8 mouse cellular contexts compared by ENCODE assay signal in the genomic region with DNA sequence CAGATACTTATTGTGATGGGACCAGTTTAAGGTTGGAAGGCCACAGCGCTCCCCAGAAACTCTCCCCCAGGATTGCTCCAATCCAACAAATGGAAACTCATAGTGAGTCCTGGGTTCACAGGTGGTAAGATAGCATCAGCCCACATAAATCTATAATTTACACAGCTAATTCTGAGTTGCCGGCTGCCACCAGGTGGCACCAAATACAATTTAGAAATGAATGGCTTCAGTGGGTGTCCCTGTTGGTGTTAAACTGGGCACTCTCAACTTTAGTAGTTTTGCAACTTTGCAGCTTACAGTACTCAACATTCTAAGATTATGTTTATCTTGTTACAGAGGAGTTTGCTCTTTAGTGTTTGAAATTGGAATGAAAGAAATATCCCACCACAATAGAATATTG.
DNase-seq lines count a peak whose midpoint lies in the region; ATAC-seq and TF ChIP-seq lines count a peak whose summit lies in the region.
"Had no signal": no experiment of that assay in that cellular context is flagged by ENCODE, and none has a peak within 500 bp of the region (broad histone marks: within the 10 kb centered on the region; RNA-seq: fewer than 3 reads in every experiment).

No protein-coding gene starts in this region.

- TF ChIP-seq POLR2A in limb, embryonic 14.5 days (IDR thresholded peaks at IDR 0.05; ENCODE audit: borderline replicate concordance, extremely low read depth, insufficient read depth, insufficient read length), result no peak

- no peaks in the 10 kb centered on the region for H3K36me3 ChIP-seq in midbrain, embryonic 12.5 days
- H3K36me3 ChIP-seq in midbrain, embryonic 16.5 days (ENCODE audit: control insufficient read depth, insufficient read depth, low read length), result no peaks in the 10 kb centered on the region
- H3K36me3 ChIP-seq in kidney, postnatal 0 days (ENCODE audit: insufficient read depth, low read length), result no peaks in the 10 kb centered on the region
- no peaks in the 10 kb centered on the region for H3K36me3 ChIP-seq in limb, embryonic 14.5 days (ENCODE audit: control insufficient read depth, insufficient read depth, low read length)

- H3K9ac ChIP-seq in midbrain, embryonic 12.5 days (replicated peaks), result no peak overlapping the region
- no peak overlapping the region for H3K9ac ChIP-seq in midbrain, embryonic 16.5 days (ENCODE audit: low read depth, low read length)
- no peak overlapping the region for H3K9ac ChIP-seq in kidney, postnatal 0 days (ENCODE audit: low read depth, low read length)
- H3K9ac ChIP-seq in limb, embryonic 14.5 days (ENCODE audit: low read depth, low read length, severe bottlenecking), result no peak overlapping the region

- ATAC-seq in midbrain, embryonic 12.5 days (ENCODE audit: low FRiP score, low read depth), result peak; percentile 64
- no peak for ATAC-seq in midbrain, embryonic 16.5 days
- ATAC-seq in kidney, postnatal 0 days (replicated peaks; ENCODE audit: low FRiP score, low read depth), result no peak
- no peak for ATAC-seq in limb, embryonic 14.5 days (ENCODE audit: low FRiP score, low read depth)

- no peak overlapping the region for H3K4me3 ChIP-seq in midbrain, embryonic 12.5 days
- no peak overlapping the region for H3K4me3 ChIP-seq in midbrain, embryonic 16.5 days (ENCODE audit: low read depth, low read length)
- no peak overlapping the region for H3K4me3 ChIP-seq in kidney, postnatal 0 days (replicated peaks; ENCODE audit: low read depth, low read length)
- no peak overlapping the region for H3K4me3 ChIP-seq in limb, embryonic 14.5 days (replicated peaks; ENCODE audit: low read length)

- no peak overlapping the region for H3K4me2 ChIP-seq in midbrain, embryonic 12.5 days (replicated peaks)
- H3K4me2 ChIP-seq in midbrain, embryonic 16.5 days (ENCODE audit: low read length), result no peak overlapping the region
- H3K4me2 ChIP-seq in kidney, postnatal 0 days (ENCODE audit: low read length), result no peak overlapping the region
- no peak overlapping the region for H3K4me2 ChIP-seq in limb, embryonic 14.5 days (replicated peaks; ENCODE audit: low read depth, low read length, severe bottlenecking)

- 17% methylated on average over 2 of the region's 2 CpGs for WGBS in midbrain, embryonic 12.5 days
- 17% methylated on average over 2 of the region's 2 CpGs for WGBS in midbrain, embryonic 16.5 days
- 24% methylated on average over 2 of the region's 2 CpGs for WGBS in kidney, postnatal 0 days
- WGBS in limb, embryonic 14.5 days, result 21% methylated on average over 2 of the region's 2 CpGs

- peak; percentile 19 for DNase-seq in adrenal gland, adult 2 months
- peak; percentile 60 for DNase-seq in embryo, embryonic 10.5 days (ENCODE audit: low spot score)
- DNase-seq in kidney, postnatal 0 days (ENCODE audit: low spot score), result peak; percentile 54
- peak; percentile 47 for DNase-seq in limb, embryonic 14.5 days (ENCODE audit: low spot score)
- peak; percentile 20 for DNase-seq in right cerebral cortex, postnatal 25 days

- no peak overlapping the region for H3K27ac ChIP-seq in midbrain, embryonic 12.5 days (replicated peaks)
- H3K27ac ChIP-seq in midbrain, embryonic 16.5 days (ENCODE audit: low read length), result no peak overlapping the region
- no peak overlapping the region for H3K27ac ChIP-seq in kidney, postnatal 0 days
- no peak overlapping the region for H3K27ac ChIP-seq in limb, embryonic 14.5 days (replicated peaks; ENCODE audit: low read depth, low read length)
- H3K27ac ChIP-seq: macrophage had no signal

- H3K27me3 ChIP-seq in midbrain, embryonic 12.5 days, result no peaks in the 10 kb centered on the region
- H3K27me3 ChIP-seq in midbrain, embryonic 16.5 days (ENCODE audit: control insufficient read depth, insufficient read depth, low read depth, low read length), result no peaks in the 10 kb centered on the region
- H3K27me3 ChIP-seq in kidney, postnatal 0 days (ENCODE audit: insufficient read depth, low read length), result no peaks in the 10 kb centered on the region
- H3K27me3 ChIP-seq in limb, embryonic 14.5 days (ENCODE audit: control insufficient read depth, insufficient read depth, low read length), result no peaks in the 10 kb centered on the region

- no peaks in the 10 kb centered on the region for H3K9me3 ChIP-seq in midbrain, embryonic 12.5 days
- no peaks in the 10 kb centered on the region for H3K9me3 ChIP-seq in midbrain, embryonic 16.5 days (replicated peaks; ENCODE audit: control insufficient read depth, low read length, poor library complexity, severe bottlenecking)
- no peaks in the 10 kb centered on the region for H3K9me3 ChIP-seq in kidney, postnatal 0 days (replicated peaks; ENCODE audit: low read length)
- H3K9me3 ChIP-seq in limb, embryonic 14.5 days (ENCODE audit: control insufficient read depth, low read length), result no peaks in the 10 kb centered on the region

- peak; percentile 77 for TF ChIP-seq CTCF in kidney, postnatal 0 days (IDR thresholded peaks at IDR 0.05; ENCODE audit: low read depth)

- no peaks in the 10 kb centered on the region for H3K4me1 ChIP-seq in midbrain, embryonic 12.5 days
- 0 out of 2 replicates have a peak, but pooled peaks cover 2% of the 10 kb centered on the region for H3K4me1 ChIP-seq in midbrain, embryonic 16.5 days (ENCODE audit: control insufficient read depth, insufficient read depth, low read length)
- no peaks in the 10 kb centered on the region for H3K4me1 ChIP-seq in kidney, postnatal 0 days (replicated peaks; ENCODE audit: insufficient read depth, low read length)
- H3K4me1 ChIP-seq in limb, embryonic 14.5 days (ENCODE audit: control insufficient read depth, insufficient read depth, low read length), result no peaks in the 10 kb centered on the region
